Mouse (Mus musculus) granulocyte monocyte progenitor cell, adult 5-6 weeks (primary cell): ENCODE results near the gene Olfr1166. TPM values are rescaled to one million over a fixed set of nuclear protein-coding genes. Genes with fewer than 3 reads are reported as not detected.
"Not testable (repeated sequence)": the region's sequence is repeated elsewhere in the genome, so short reads cannot be mapped to it uniquely, and the experiment has no call there.

Experiments used
- ATAC-seq: replicated peaks from 2 replicates; pipeline ENCODE4 v1.8.0; 2016; ENCODE audit warnings: mild to moderate bottlenecking, moderate TSS enrichment, inconsistent platforms; ENCODE audit not compliant: poor library complexity, severe bottlenecking
- total RNA-seq, 2 experiments: library from RNA; stranded (forward) in 1 of 2; stranded (reverse) in 1 of 2; fragments of 200-712, 200-1000 nt in 1 of 2; fragments of >200 nt in 1 of 2; fragmentation: Nextera tagmentation in 1 of 2; gene quantifications; 2 replicates each; pipeline ENCODE4 v1.2.3; 2014 to 2017

Olfr1166 gene
- total RNA-seq (2014; fragmentation: Nextera tagmentation) (not detected in 2 replicates), total RNA-seq (2017) (not detected in 2 replicates)

DNA sequence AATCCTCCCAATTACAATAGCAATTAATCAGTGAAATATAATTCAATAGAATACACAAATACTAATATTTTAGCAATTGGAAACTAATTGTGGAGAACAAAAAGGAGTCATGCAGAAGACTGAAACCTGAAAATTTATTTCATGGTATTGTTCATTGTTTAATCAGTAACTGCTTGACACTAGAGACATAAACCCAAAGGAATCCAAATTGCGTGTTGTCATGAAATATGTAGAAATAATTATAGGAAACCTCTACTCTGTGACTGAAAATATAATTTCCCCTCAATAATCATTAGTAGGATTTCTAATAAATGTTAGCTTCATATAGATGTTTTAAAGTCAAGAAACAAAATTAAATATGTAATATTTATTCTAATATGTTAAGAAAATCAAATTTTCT is at the start of gene Olfr1166:
Gene Olfr1166, minus strand, starts transcription at position 101 of the 400 bp plus-strand sequence.
- no peak for ATAC-seq

DNA sequence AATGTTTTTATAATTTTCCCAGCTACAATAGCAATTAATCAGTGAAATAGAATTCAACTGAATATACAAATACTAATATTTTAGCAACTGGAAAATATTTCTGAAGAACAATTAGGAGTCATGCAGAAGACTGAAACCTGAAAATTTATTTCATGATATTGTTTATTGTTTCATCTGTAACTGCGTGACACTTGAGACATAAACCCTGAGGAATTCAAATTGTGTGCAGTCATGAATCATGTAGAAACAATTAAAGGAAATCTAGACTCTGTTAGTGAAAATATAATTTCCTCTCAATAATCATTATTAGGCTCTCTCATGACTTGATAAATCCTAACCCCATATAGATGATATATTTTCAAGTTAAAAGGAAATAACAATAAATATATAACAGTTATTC is 27.0 kb upstream of the Olfr1166 start, which contains the start of gene Olfr1167:
Gene Olfr1167, minus strand, starts transcription at position 101 of the 400 bp plus-strand sequence.
- ATAC-seq: not testable (repeated sequence)

DNA sequence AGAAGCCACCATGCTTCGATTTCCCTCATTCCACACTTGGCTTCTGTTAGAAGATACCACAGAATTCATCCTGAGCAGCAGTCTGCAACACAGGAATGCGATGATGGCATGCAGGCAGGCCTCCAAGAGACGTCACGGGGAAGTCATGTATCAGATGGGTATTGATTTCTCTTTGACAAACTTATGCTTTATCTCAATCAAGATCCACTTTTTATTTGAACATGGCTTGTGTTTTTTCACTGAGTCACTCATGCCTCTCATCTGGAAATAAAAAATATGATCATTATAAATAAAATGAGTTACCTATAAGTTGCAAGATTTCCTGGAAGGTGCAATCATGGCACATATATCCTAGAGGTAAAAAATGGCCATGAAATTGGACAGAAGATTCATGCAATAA is 34.2 kb downstream of the Olfr1166 start, which contains the start of gene Olfr1164:
Gene Olfr1164, minus strand, starts transcription at position 101 of the 400 bp plus-strand sequence.
- no peak for ATAC-seq

Other genes starting within 250 kb of the Olfr1166 start
- not detected in 2 replicates for gene Olfr1153, start 233.3 kb downstream of the Olfr1166 start, total RNA-seq (2014; fragmentation: Nextera tagmentation)
- gene Olfr1153, start 233.3 kb downstream of the Olfr1166 start, total RNA-seq (2017): not detected in 2 replicates
- not detected in 2 replicates for gene Olfr1154, start 223.1 kb downstream of the Olfr1166 start, total RNA-seq (2014; fragmentation: Nextera tagmentation)
- not detected in 2 replicates for gene Olfr1154, start 223.1 kb downstream of the Olfr1166 start, total RNA-seq (2017)
- not detected in 2 replicates for gene Olfr1155, start 183.1 kb downstream of the Olfr1166 start, total RNA-seq (2014; fragmentation: Nextera tagmentation)
- gene Olfr1155, start 183.1 kb downstream of the Olfr1166 start, total RNA-seq (2017): not detected in 2 replicates
- gene Olfr1156, start 175.2 kb downstream of the Olfr1166 start, total RNA-seq (2014; fragmentation: Nextera tagmentation): not detected in 2 replicates
- gene Olfr1156, start 175.2 kb downstream of the Olfr1166 start, total RNA-seq (2017): not detected in 2 replicates
- gene Olfr1157, start 160.0 kb downstream of the Olfr1166 start, total RNA-seq (2014; fragmentation: Nextera tagmentation): not detected in 2 replicates
- gene Olfr1157, start 160.0 kb downstream of the Olfr1166 start, total RNA-seq (2017): not detected in 2 replicates
- gene Olfr74, start 153.6 kb downstream of the Olfr1166 start, total RNA-seq (2014; fragmentation: Nextera tagmentation): not detected in 2 replicates
- gene Olfr74, start 153.6 kb downstream of the Olfr1166 start, total RNA-seq (2017): not detected in 2 replicates
- gene Olfr1158, start 138.2 kb downstream of the Olfr1166 start, total RNA-seq (2014; fragmentation: Nextera tagmentation): not detected in 2 replicates
- not detected in 2 replicates for gene Olfr1158, start 138.2 kb downstream of the Olfr1166 start, total RNA-seq (2017)
- not detected in 2 replicates for gene Olfr1160, start 120.0 kb downstream of the Olfr1166 start, total RNA-seq (2014; fragmentation: Nextera tagmentation)
- not detected in 2 replicates for gene Olfr1160, start 120.0 kb downstream of the Olfr1166 start, total RNA-seq (2017)
- gene Olfr1161, start 105.5 kb downstream of the Olfr1166 start, total RNA-seq (2014; fragmentation: Nextera tagmentation): not detected in 2 replicates
- gene Olfr1161, start 105.5 kb downstream of the Olfr1166 start, total RNA-seq (2017): not detected in 2 replicates
- not detected in 2 replicates for gene Olfr73, start 90.6 kb downstream of the Olfr1166 start, total RNA-seq (2014; fragmentation: Nextera tagmentation)
- not detected in 2 replicates for gene Olfr73, start 90.6 kb downstream of the Olfr1166 start, total RNA-seq (2017)
- gene Olfr1162, start 77.1 kb downstream of the Olfr1166 start, total RNA-seq (2014; fragmentation: Nextera tagmentation): not detected in 2 replicates
- gene Olfr1162, start 77.1 kb downstream of the Olfr1166 start, total RNA-seq (2017): not detected in 2 replicates
- not detected in 2 replicates for gene Olfr1163, start 56.4 kb downstream of the Olfr1166 start, total RNA-seq (2014; fragmentation: Nextera tagmentation)
- gene Olfr1163, start 56.4 kb downstream of the Olfr1166 start, total RNA-seq (2017): not detected in 2 replicates
- not detected in 2 replicates for gene Olfr1164, start 34.3 kb downstream of the Olfr1166 start, total RNA-seq (2014; fragmentation: Nextera tagmentation)
- not detected in 2 replicates for gene Olfr1164, start 34.3 kb downstream of the Olfr1166 start, total RNA-seq (2017)
- not detected in 2 replicates for gene Olfr1167, start 26.9 kb upstream of the Olfr1166 start, total RNA-seq (2014; fragmentation: Nextera tagmentation)
- gene Olfr1167, start 26.9 kb upstream of the Olfr1166 start, total RNA-seq (2017): not detected in 2 replicates
- gene Olfr1168, start 53.6 kb upstream of the Olfr1166 start, total RNA-seq (2014; fragmentation: Nextera tagmentation): not detected in 2 replicates
- not detected in 2 replicates for gene Olfr1168, start 53.6 kb upstream of the Olfr1166 start, total RNA-seq (2017)
- not detected in 2 replicates for gene Olfr1170, start 100.1 kb upstream of the Olfr1166 start, total RNA-seq (2014; fragmentation: Nextera tagmentation)
- gene Olfr1170, start 100.1 kb upstream of the Olfr1166 start, total RNA-seq (2017): not detected in 2 replicates
- not detected in 2 replicates for gene Olfr1173, start 151.6 kb upstream of the Olfr1166 start, total RNA-seq (2014; fragmentation: Nextera tagmentation)
- not detected in 2 replicates for gene Olfr1173, start 151.6 kb upstream of the Olfr1166 start, total RNA-seq (2017)
- not detected in 2 replicates for gene Olfr1174-ps, start 186.9 kb upstream of the Olfr1166 start, total RNA-seq (2014; fragmentation: Nextera tagmentation)
- not detected in 2 replicates for gene Olfr1174-ps, start 186.9 kb upstream of the Olfr1166 start, total RNA-seq (2017)
- not detected in 2 replicates for gene Olfr1175-ps, start 198.9 kb upstream of the Olfr1166 start, total RNA-seq (2014; fragmentation: Nextera tagmentation)
- gene Olfr1175-ps, start 198.9 kb upstream of the Olfr1166 start, total RNA-seq (2017): not detected in 2 replicates
- not detected in 2 replicates for gene Olfr1176, start 208.4 kb upstream of the Olfr1166 start, total RNA-seq (2014; fragmentation: Nextera tagmentation)
- gene Olfr1176, start 208.4 kb upstream of the Olfr1166 start, total RNA-seq (2017): not detected in 2 replicates
- gene Olfr1177-ps, start 218.2 kb upstream of the Olfr1166 start, total RNA-seq (2014; fragmentation: Nextera tagmentation): not detected in 2 replicates
- not detected in 2 replicates for gene Olfr1177-ps, start 218.2 kb upstream of the Olfr1166 start, total RNA-seq (2017)